Mouse (Mus musculus): ENCODE measurements around the gene Ypel2. TPM values are rescaled to one million over a fixed set of nuclear protein-coding genes. Genes with fewer than 3 reads are reported as not detected.
A peak's percentile ranks its signal among the peaks of the same experiment; 100 is the strongest.

Gene Ypel2
- polyA plus RNA-seq, 2 experiments: 6.8 to 9.2 TPM

GRCm38 (mm10) chr11:86984990-86985389 is 8.5 kb downstream of the Ypel2 start:
- Histone ChIP-seq H3K4me2 (replicated peaks; ENCODE audit: low read depth, low read length, severe bottlenecking) (no peak overlapping the region), H3K36me3 (ENCODE audit: control insufficient read depth, insufficient read depth, low read length) (no peaks in the 10 kb centered on the region), H3K9me3 (ENCODE audit: control insufficient read depth, low read length) (no peaks in the 10 kb centered on the region), H3K4me3 (replicated peaks; ENCODE audit: low read length) (no peak overlapping the region), H3K27me3 (ENCODE audit: control insufficient read depth, insufficient read depth, low read length) (no peaks in the 10 kb centered on the region), H3K4me1 (ENCODE audit: control insufficient read depth, insufficient read depth, low read length) (peaks cover 16% of the 10 kb centered on the region), H3K9ac (ENCODE audit: low read depth, low read length, severe bottlenecking) (no peak overlapping the region), H3K27ac (replicated peaks; ENCODE audit: low read depth, low read length) (no peak overlapping the region)
- WGBS: 71% methylated on average over 3 of the region's 3 CpGs
- TF ChIP-seq POLR2A (IDR thresholded peaks at IDR 0.05; ENCODE audit: borderline replicate concordance, extremely low read depth, insufficient read depth, insufficient read length): no peak
- no peak for DNase-seq (ENCODE audit: low spot score)
- no peak for ATAC-seq (ENCODE audit: low FRiP score, low read depth)

GRCm38 (mm10) chr11:86983056-86983455 is 10.5 kb downstream of the Ypel2 start:
- no peak for DNase-seq (ENCODE audit: low spot score)
- WGBS: 66% methylated on average over 6 of the region's 6 CpGs
- Histone ChIP-seq H3K4me1 (ENCODE audit: control insufficient read depth, insufficient read depth, low read length) (peaks cover 18% of the 10 kb centered on the region), H3K4me2 (replicated peaks; ENCODE audit: low read depth, low read length, severe bottlenecking) (no peak overlapping the region), H3K36me3 (ENCODE audit: control insufficient read depth, insufficient read depth, low read length) (no peaks in the 10 kb centered on the region), H3K27me3 (ENCODE audit: control insufficient read depth, insufficient read depth, low read length) (no peaks in the 10 kb centered on the region), H3K4me3 (replicated peaks; ENCODE audit: low read length) (no peak overlapping the region), H3K9ac (ENCODE audit: low read depth, low read length, severe bottlenecking) (no peak overlapping the region), H3K27ac (replicated peaks; ENCODE audit: low read depth, low read length) (no peak overlapping the region), H3K9me3 (ENCODE audit: control insufficient read depth, low read length) (no peaks in the 10 kb centered on the region)
- no peak; the same call in 1 of the 2 replicates for ATAC-seq (ENCODE audit: low FRiP score, low read depth)
- no peak for TF ChIP-seq POLR2A (IDR thresholded peaks at IDR 0.05; ENCODE audit: borderline replicate concordance, extremely low read depth, insufficient read depth, insufficient read length)

- Histone ChIP-seq H3K4me3 (replicated peaks; ENCODE audit: low read length) (no peak overlapping the region), H3K27me3 (ENCODE audit: control insufficient read depth, insufficient read depth, low read length) (no peaks in the 10 kb centered on the region), H3K9me3 (ENCODE audit: control insufficient read depth, low read length) (no peaks in the 10 kb centered on the region), H3K4me2 (replicated peaks; ENCODE audit: low read depth, low read length, severe bottlenecking) (no peak overlapping the region), H3K4me1 (ENCODE audit: control insufficient read depth, insufficient read depth, low read length) (peaks cover 18% of the 10 kb centered on the region), H3K27ac (replicated peaks; ENCODE audit: low read depth, low read length) (peak overlapping the region; percentile 65), H3K36me3 (ENCODE audit: control insufficient read depth, insufficient read depth, low read length) (peaks cover 8% of the 10 kb centered on the region; the same call in 1 of the 2 replicates), H3K9ac (ENCODE audit: low read depth, low read length, severe bottlenecking) (no peak overlapping the region)
- ATAC-seq (ENCODE audit: low FRiP score, low read depth): no peak
- no peak for TF ChIP-seq POLR2A (IDR thresholded peaks at IDR 0.05; ENCODE audit: borderline replicate concordance, extremely low read depth, insufficient read depth, insufficient read length)
- DNase-seq (ENCODE audit: low spot score): no peak
- WGBS: 48% methylated on average over 5 of the region's 5 CpGs
Observed at GRCm38 (mm10) chr11:86981229-86981791, 12.2 kb downstream of the Ypel2 start.

GRCm38 (mm10) chr11:86980526-86980925 is 13.0 kb downstream of the Ypel2 start:
- WGBS: 92% methylated on average over 6 of the region's 6 CpGs
- no peak for ATAC-seq (ENCODE audit: low FRiP score, low read depth)
- H3K27me3 ChIP-seq (ENCODE audit: control insufficient read depth, insufficient read depth, low read length): no peaks in the 10 kb centered on the region
- no peaks in the 10 kb centered on the region for H3K9me3 ChIP-seq (ENCODE audit: control insufficient read depth, low read length)
- peak overlapping the region; percentile 65; the same call in 1 of the 2 replicates for H3K27ac ChIP-seq (replicated peaks; ENCODE audit: low read depth, low read length)
- no peak overlapping the region for H3K9ac ChIP-seq (ENCODE audit: low read depth, low read length, severe bottlenecking)
- H3K4me1 ChIP-seq (ENCODE audit: control insufficient read depth, insufficient read depth, low read length): peaks cover 16% of the 10 kb centered on the region
- no peak for TF ChIP-seq POLR2A (IDR thresholded peaks at IDR 0.05; ENCODE audit: borderline replicate concordance, extremely low read depth, insufficient read depth, insufficient read length)
- no peak for DNase-seq (ENCODE audit: low spot score)
- H3K4me3 ChIP-seq (replicated peaks; ENCODE audit: low read length): no peak overlapping the region
- peaks cover 8% of the 10 kb centered on the region; the same call in 1 of the 2 replicates for H3K36me3 ChIP-seq (ENCODE audit: control insufficient read depth, insufficient read depth, low read length)
- no peak overlapping the region for H3K4me2 ChIP-seq (replicated peaks; ENCODE audit: low read depth, low read length, severe bottlenecking)

GRCm38 (mm10) chr11:86979799-86980198 is 13.7 kb downstream of the Ypel2 start:
- Histone ChIP-seq H3K4me2 (replicated peaks; ENCODE audit: low read depth, low read length, severe bottlenecking) (no peak overlapping the region), H3K27ac (replicated peaks; ENCODE audit: low read depth, low read length) (no peak overlapping the region), H3K27me3 (ENCODE audit: control insufficient read depth, insufficient read depth, low read length) (no peaks in the 10 kb centered on the region), H3K9me3 (ENCODE audit: control insufficient read depth, low read length) (no peaks in the 10 kb centered on the region), H3K9ac (ENCODE audit: low read depth, low read length, severe bottlenecking) (no peak overlapping the region), H3K4me1 (ENCODE audit: control insufficient read depth, insufficient read depth, low read length) (peaks cover 19% of the 10 kb centered on the region), H3K36me3 (ENCODE audit: control insufficient read depth, insufficient read depth, low read length) (peaks cover 8% of the 10 kb centered on the region; the same call in 1 of the 2 replicates), H3K4me3 (replicated peaks; ENCODE audit: low read length) (no peak overlapping the region)
- DNase-seq (ENCODE audit: low spot score) (no peak), ATAC-seq (ENCODE audit: low FRiP score, low read depth) (no peak)
- 67% methylated on average over 7 of the region's 7 CpGs for WGBS
- TF ChIP-seq POLR2A (IDR thresholded peaks at IDR 0.05; ENCODE audit: borderline replicate concordance, extremely low read depth, insufficient read depth, insufficient read length): no peak

All from limb, embryonic 14.5 days (tissue).